Mouse (Mus musculus) cerebellum, adult 2 months (tissue): ENCODE data around the gene Gas7.

Experiments
- CTCF ChIP-seq: fragments of 200-500 bp; IDR thresholded peaks from 2 replicates; pipeline ENCODE4 v1.5.1; 2011; ENCODE audit warnings: low read depth, mild to moderate bottlenecking, control low read depth, low read length, moderate library complexity, borderline replicate concordance; ENCODE audit not compliant: insufficient read depth
- POLR2A ChIP-seq: fragments of 200-500 bp; IDR thresholded peaks from 2 replicates; pipeline ENCODE4 v1.6.1; 2011; ENCODE audit warnings: low read length, control low read depth, borderline replicate concordance; ENCODE audit not compliant: insufficient read depth

DNA sequence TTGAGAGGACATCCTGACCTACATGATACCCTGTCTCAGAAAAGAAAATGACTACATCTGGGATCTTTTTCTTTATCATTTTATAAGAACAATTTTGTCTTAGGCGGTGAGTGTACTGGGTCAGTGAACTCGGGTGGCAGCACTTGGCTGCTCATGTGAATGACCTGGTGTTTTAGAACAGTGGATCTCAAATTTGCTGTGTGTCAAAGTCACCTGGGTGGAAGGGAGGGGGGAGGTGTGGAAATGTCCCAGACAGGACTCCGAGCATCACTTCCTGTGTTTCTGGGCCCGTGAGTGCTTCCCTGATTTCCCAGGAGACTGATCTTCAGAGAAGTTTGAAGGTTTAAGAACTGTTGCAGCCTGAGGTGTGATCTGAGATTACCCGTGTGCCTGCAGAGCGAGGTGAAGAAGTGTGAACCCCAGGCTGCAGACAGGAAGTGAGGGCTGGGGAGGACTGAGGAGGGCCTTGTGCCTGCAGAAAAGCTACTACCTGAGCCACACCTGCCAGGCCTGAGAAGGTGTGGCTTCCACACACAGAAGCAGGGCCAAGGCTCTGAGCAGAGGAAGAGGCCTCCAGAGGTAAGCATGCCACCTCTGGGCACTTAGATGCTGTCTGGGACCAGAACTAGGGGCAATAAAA is 76.8 kb downstream of the Gas7 start:
- no peak for TF ChIP-seq POLR2A
- no peak for TF ChIP-seq CTCF
